Mouse (Mus musculus) hindbrain, embryonic 14.5 days (tissue): ENCODE measurements around the gene Lmntd1. TPM values are rescaled to one million over a fixed set of nuclear protein-coding genes. Genes with fewer than 3 reads are reported as not detected.

Experiments used
- ATAC-seq: fragments of 200-750 bp; cut with Nextera tagmentation; 2 replicates; pipeline ENCODE4 v1.8.0; 2017; ENCODE audit warnings: moderate number of reproducible peaks, mild to moderate bottlenecking, moderate TSS enrichment, moderate library complexity; ENCODE audit not compliant: low FRiP score
- DNase-seq: peaks from one replicate; pipeline ENCODE4 v3.0.0-alpha.2; 2015; ENCODE audit warnings: low spot score
- H3K27ac ChIP-seq: fragments of 300-500 bp; sonication (generic); 2 replicates; pipeline ENCODE4 v1.5.1; 2014; ENCODE audit warnings: mild to moderate bottlenecking, moderate library complexity
- H3K27me3 ChIP-seq: fragments of 300-500 bp; sonication (generic); 2 replicates; pipeline ENCODE4 v1.6.1; 2014; ENCODE audit warnings: mild to moderate bottlenecking, low read length, mixed read lengths; ENCODE audit not compliant: control insufficient read depth, insufficient read depth
- H3K36me3 ChIP-seq: fragments of 300-500 bp; sonication (generic); replicated peaks from 2 replicates; pipeline ENCODE4 v1.6.1; 2014; ENCODE audit not compliant: control insufficient read depth, insufficient read depth
- H3K4me1 ChIP-seq: fragments of 300-500 bp; sonication (generic); replicated peaks from 2 replicates; pipeline ENCODE4 v1.6.1; 2014; ENCODE audit warnings: antibody characterized with exemption, low read length, mixed read lengths; ENCODE audit not compliant: control insufficient read depth, insufficient read depth
- H3K4me2 ChIP-seq: fragments of 300-500 bp; sonication (generic); replicated peaks from 2 replicates; pipeline ENCODE4 v1.6.1; 2014; ENCODE audit warnings: mild to moderate bottlenecking, moderate library complexity
- H3K4me3 ChIP-seq: fragments of 300-500 bp; sonication (generic); replicated peaks from 2 replicates; pipeline ENCODE4 v1.5.1; 2014; ENCODE audit warnings: mild to moderate bottlenecking, low read length
- H3K9ac ChIP-seq: fragments of 300-500 bp; sonication (generic); 2 replicates; pipeline ENCODE4 v1.6.1; 2014
- H3K9me3 ChIP-seq: fragments of 300-500 bp; sonication (generic); 2 replicates; pipeline ENCODE4 v1.6.1; 2016; ENCODE audit warnings: low read length; ENCODE audit not compliant: control insufficient read depth
- WGBS: fragments of 180-500 bp; shearing (Covaris S2); extraction: QIAGEN DNeasy Blood & Tissue Kit; methylation state at CpG from one replicate; pipeline ENCODE4 v1.1.7; 2014; 5-methylcytosine and 5-hydroxymethylcytosine counted together
- polyA plus RNA-seq: library from polyadenylated mRNA; unstranded; fragments of >200 nt; fragmentation: Nextera tagmentation; extraction: Ambion mirVana; gene quantifications from 2 replicates; pipeline ENCODE4 v1.2.1, GENCODE M21; 2014

Gene Lmntd1
- polyA plus RNA-seq, 1 experiment from 2014 or later = 1.3 TPM

- H3K4me2 ChIP-seq = no peak overlapping the region
- peaks cover 5% of the 10 kb centered on the region; the same call in 1 of the 2 replicates for H3K9me3 ChIP-seq
- H3K4me3 ChIP-seq = no peak overlapping the region
- WGBS = 92% methylated on average over 5 of the region's 5 CpGs
- ATAC-seq (no peak), DNase-seq (no peak)
- H3K36me3 ChIP-seq = no peaks in the 10 kb centered on the region
- H3K27ac ChIP-seq = no peak overlapping the region
- H3K4me1 ChIP-seq = no peaks in the 10 kb centered on the region
- H3K27me3 ChIP-seq = no peaks in the 10 kb centered on the region
- H3K9ac ChIP-seq = no peak overlapping the region
Measured at GRCm38 (mm10) chr6:145353806-145354205, 260.3 kb downstream of the Lmntd1 start.

GRCm38 (mm10) chr6:145352705-145353104, 261.4 kb downstream of the Lmntd1 start:
- ATAC-seq = no peak
- 33% methylated on average over 1 of the region's 1 CpGs for WGBS

GRCm38 (mm10) chr6:145348196-145348915, 265.8 kb downstream of the Lmntd1 start:
- no peak overlapping the region for H3K9ac ChIP-seq
- H3K36me3 ChIP-seq = no peaks in the 10 kb centered on the region
- H3K4me2 ChIP-seq = no peak overlapping the region
- 62% methylated on average over 9 of the region's 9 CpGs for whole genome bisulfite sequencing
- no peaks in the 10 kb centered on the region for H3K9me3 ChIP-seq
- H3K27ac ChIP-seq = no peak overlapping the region
- no peaks in the 10 kb centered on the region for H3K4me1 ChIP-seq
- H3K27me3 ChIP-seq = no peaks in the 10 kb centered on the region
- DNase-seq (no peak), ATAC-seq (no peak)
- H3K4me3 ChIP-seq = no peak overlapping the region

More at GRCm38 (mm10) chr6:145352705-145353104, 261.4 kb downstream of the Lmntd1 start:
- no peaks in the 10 kb centered on the region for H3K4me1 ChIP-seq
- H3K9ac ChIP-seq = no peak overlapping the region
- peaks cover 5% of the 10 kb centered on the region; the same call in 1 of the 2 replicates for H3K9me3 ChIP-seq
- DNase-seq = no peak
- no peaks in the 10 kb centered on the region for H3K27me3 ChIP-seq
- no peaks in the 10 kb centered on the region for H3K36me3 ChIP-seq
- H3K27ac ChIP-seq = no peak overlapping the region
- H3K4me2 ChIP-seq = no peak overlapping the region
- H3K4me3 ChIP-seq = no peak overlapping the region

- H3K4me2 ChIP-seq = no peak overlapping the region
- ATAC-seq = no peak
- WGBS = 70% methylated on average over 6 of the region's 6 CpGs
- H3K9ac ChIP-seq = no peak overlapping the region
- H3K9me3 ChIP-seq = no peaks in the 10 kb centered on the region
- no peaks in the 10 kb centered on the region for H3K4me1 ChIP-seq
- H3K4me3 ChIP-seq = no peak overlapping the region
- H3K36me3 ChIP-seq = no peaks in the 10 kb centered on the region
- H3K27me3 ChIP-seq = no peaks in the 10 kb centered on the region
- H3K27ac ChIP-seq = no peak overlapping the region
- no peak for DNase-seq
Measured at GRCm38 (mm10) chr6:145347641-145348040, 266.5 kb downstream of the Lmntd1 start.

GRCm38 (mm10) chr6:145346789-145347557, 267.1 kb downstream of the Lmntd1 start:
- no peaks in the 10 kb centered on the region for H3K4me1 ChIP-seq
- no peaks in the 10 kb centered on the region for H3K36me3 ChIP-seq
- H3K4me3 ChIP-seq = no peak overlapping the region
- no peak for DNase-seq
- H3K27me3 ChIP-seq = no peaks in the 10 kb centered on the region
- no peak for ATAC-seq
- H3K27ac ChIP-seq = no peak overlapping the region
- 73% methylated on average over 11 of the region's 11 CpGs for WGBS
- no peak overlapping the region for H3K9ac ChIP-seq
- no peaks in the 10 kb centered on the region for H3K9me3 ChIP-seq
- no peak overlapping the region for H3K4me2 ChIP-seq

- H3K9me3 ChIP-seq = no peaks in the 10 kb centered on the region
- H3K9ac ChIP-seq = no peak overlapping the region
- WGBS = 86% methylated on average over 8 of the region's 8 CpGs
- no peak overlapping the region for H3K4me2 ChIP-seq
- ATAC-seq (no peak), DNase-seq (no peak)
- H3K4me1 ChIP-seq = no peaks in the 10 kb centered on the region
- H3K36me3 ChIP-seq = no peaks in the 10 kb centered on the region
- H3K27me3 ChIP-seq = no peaks in the 10 kb centered on the region
- H3K4me3 ChIP-seq = no peak overlapping the region
- H3K27ac ChIP-seq = no peak overlapping the region
Measured at GRCm38 (mm10) chr6:145346305-145346704, 267.8 kb downstream of the Lmntd1 start.

GRCm38 (mm10) chr6:145344719-145345118, 269.4 kb downstream of the Lmntd1 start:
- H3K9me3 ChIP-seq = no peaks in the 10 kb centered on the region
- WGBS = 78% methylated on average over 2 of the region's 2 CpGs
- H3K27me3 ChIP-seq = no peaks in the 10 kb centered on the region
- ATAC-seq (no peak), DNase-seq (no peak)
- no peaks in the 10 kb centered on the region for H3K4me1 ChIP-seq
- H3K27ac ChIP-seq = no peak overlapping the region
- no peak overlapping the region for H3K9ac ChIP-seq
- no peak overlapping the region for H3K4me2 ChIP-seq
- no peaks in the 10 kb centered on the region for H3K36me3 ChIP-seq
- H3K4me3 ChIP-seq = no peak overlapping the region

- ATAC-seq = no peak
- Histone ChIP-seq H3K9ac (no peak overlapping the region), H3K4me3 (no peak overlapping the region)
Measured at GRCm38 (mm10) chr6:145343457-145343856, 270.7 kb downstream of the Lmntd1 start.

GRCm38 (mm10) chr6:145342836-145343235, 271.3 kb downstream of the Lmntd1 start:
- ATAC-seq (no peak), DNase-seq (no peak)
- no peak overlapping the region for H3K27ac ChIP-seq
- no peaks in the 10 kb centered on the region for H3K4me1 ChIP-seq
- no peak overlapping the region for H3K4me3 ChIP-seq
- no peaks in the 10 kb centered on the region for H3K9me3 ChIP-seq
- no peaks in the 10 kb centered on the region for H3K36me3 ChIP-seq
- H3K27me3 ChIP-seq = peaks cover 6% of the 10 kb centered on the region; the same call in 1 of the 2 replicates
- WGBS = 87% methylated on average over 11 of the region's 11 CpGs
- H3K9ac ChIP-seq = no peak overlapping the region
- H3K4me2 ChIP-seq = no peak overlapping the region

More at GRCm38 (mm10) chr6:145343457-145343856, 270.7 kb downstream of the Lmntd1 start:
- H3K9me3 ChIP-seq = no peaks in the 10 kb centered on the region
- WGBS = 87% methylated on average over 1 of the region's 1 CpGs
- H3K4me2 ChIP-seq = no peak overlapping the region
- peaks cover 6% of the 10 kb centered on the region; the same call in 1 of the 2 replicates for H3K27me3 ChIP-seq
- no peaks in the 10 kb centered on the region for H3K4me1 ChIP-seq
- no peak overlapping the region for H3K27ac ChIP-seq
- H3K36me3 ChIP-seq = no peaks in the 10 kb centered on the region
- no peak for DNase-seq
